Mouse (Mus musculus) ES-Bruce4 (cell line): ENCODE measurements around the gene Chmp5.

Source experiments
- CTCF ChIP-seq: IDR thresholded peaks from one replicate; pipeline ENCODE4 v1.8.1; 2011; ENCODE audit warnings: low read depth, low read length
- POLR2A ChIP-seq: IDR thresholded peaks from one replicate; pipeline ENCODE4 v1.8.1; 2011; ENCODE audit warnings: low read length; ENCODE audit not compliant: insufficient read depth

DNA sequence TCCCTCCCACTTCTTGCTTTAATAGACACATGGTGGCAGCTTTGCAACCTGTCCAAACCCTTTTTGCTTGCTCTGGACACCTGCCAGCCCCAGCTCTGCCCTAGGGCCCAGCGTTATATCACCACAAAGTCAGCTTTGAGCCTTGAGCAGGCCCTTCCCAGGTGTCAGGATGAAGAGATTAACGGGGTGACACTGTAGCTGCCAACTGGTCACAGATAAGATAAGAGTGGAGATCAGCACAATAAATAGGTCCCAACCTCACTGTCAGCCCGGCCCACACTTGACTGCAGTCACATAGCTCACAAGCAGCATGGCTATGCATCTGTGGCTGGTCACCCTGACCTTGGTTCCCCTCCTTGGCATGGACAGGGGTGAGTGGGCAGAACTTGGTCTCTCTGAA, 28.4 kb upstream of the Chmp5 start, which contains the start of gene Spink4:
- TF ChIP-seq CTCF (no peak), POLR2A (no peak)
